Mouse (Mus musculus) neural tube, embryonic 13.5 days (tissue): ENCODE results near the gene Kdm5c. TPM values are rescaled to one million over a fixed set of nuclear protein-coding genes. Genes with fewer than 3 reads are reported as not detected.

Experiments
- ATAC-seq: fragments of 200-750 bp; cut with Nextera tagmentation; 2 replicates; pipeline ENCODE4 v1.8.0; 2017; ENCODE audit warnings: low read depth, mild to moderate bottlenecking, moderate TSS enrichment, moderate library complexity
- H3K27ac ChIP-seq: fragments of 300-500 bp; sonication (generic); replicated peaks from 2 replicates; pipeline ENCODE4 v1.5.1; 2015; ENCODE audit warnings: moderate library complexity, mild to moderate bottlenecking, inconsistent platforms
- H3K27me3 ChIP-seq: fragments of 300-500 bp; sonication (generic); 2 replicates; pipeline ENCODE4 v1.6.1; 2015; ENCODE audit warnings: mild to moderate bottlenecking, inconsistent platforms
- H3K36me3 ChIP-seq: fragments of 300-500 bp; sonication (generic); 2 replicates; pipeline ENCODE4 v1.6.1; 2015; ENCODE audit warnings: mild to moderate bottlenecking, inconsistent platforms
- H3K4me1 ChIP-seq: fragments of 300-500 bp; sonication (generic); replicated peaks from 2 replicates; pipeline ENCODE4 v1.6.1; 2015; ENCODE audit warnings: inconsistent platforms
- H3K4me2 ChIP-seq: fragments of 300-500 bp; sonication (generic); 2 replicates; pipeline ENCODE4 v1.6.1; 2015; ENCODE audit warnings: inconsistent platforms, mild to moderate bottlenecking, moderate library complexity
- H3K4me3 ChIP-seq: fragments of 300-500 bp; sonication (generic); 2 replicates; pipeline ENCODE4 v1.5.1; 2015; ENCODE audit warnings: mild to moderate bottlenecking, inconsistent platforms
- H3K9ac ChIP-seq: fragments of 300-500 bp; sonication (generic); 2 replicates; pipeline ENCODE4 v1.6.1; 2015; ENCODE audit warnings: moderate library complexity, mild to moderate bottlenecking, inconsistent platforms
- H3K9me3 ChIP-seq: fragments of 300-500 bp; sonication (generic); 2 replicates; pipeline ENCODE4 v1.6.1; 2016; ENCODE audit warnings: inconsistent platforms
- WGBS: fragments of 180-500 bp; shearing (Covaris S2); methylation state at CpG from one replicate; pipeline ENCODE4 v1.1.7; 2015; 5-methylcytosine and 5-hydroxymethylcytosine counted together
- polyA plus RNA-seq: library from polyadenylated mRNA; unstranded; fragments of >200 nt; fragmentation: Nextera tagmentation; extraction: Ambion mirVana; gene quantifications from 2 replicates; pipeline ENCODE4 v1.2.1, GENCODE M21; 2015

The Kdm5c gene
- 31.8 and 39.9 TPM in 2 replicates for polyA plus RNA-seq

GRCm38 (mm10) chrX:152232781-152233763, at the start of gene Kdm5c:
TSS of gene Kdm5c (plus strand) at chrX:152233020.
- Histone ChIP-seq H3K27me3 (peaks cover 15% of the 10 kb centered on the region), H3K27ac (peak within 1 kb of the TSS; percentile 81), H3K9me3 (no peaks in the 10 kb centered on the region), H3K36me3 (peaks cover 12% of the 10 kb centered on the region; the same call in 1 of the 2 replicates), H3K4me3 (peak within 1 kb of the TSS; percentile 90), H3K4me1 (peaks cover 26% of the 10 kb centered on the region), H3K9ac (peak within 1 kb of the TSS; percentile 91), H3K4me2 (peak within 1 kb of the TSS; percentile 87)
- under 1% methylated on average over 64 of the region's 69 CpGs for WGBS
- peak; percentile 99 for ATAC-seq

DNA sequence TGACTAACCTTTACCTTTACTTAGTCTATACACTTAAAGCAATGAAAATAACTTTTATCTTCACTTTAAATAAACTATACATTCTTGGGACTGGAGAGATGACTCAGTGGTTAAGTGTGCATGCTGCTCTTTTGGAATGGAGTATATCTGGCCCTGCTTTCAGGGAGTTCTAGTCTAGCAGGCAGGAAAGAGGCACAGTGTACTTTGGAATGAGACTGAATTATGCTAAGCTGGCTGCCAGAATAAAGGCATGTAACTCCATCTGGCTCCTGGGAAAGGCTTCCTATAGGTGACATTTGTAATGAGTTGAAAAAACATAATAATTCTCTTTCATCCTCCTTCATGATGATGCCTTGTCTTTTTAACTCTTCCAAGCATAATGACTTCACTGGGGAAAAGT, 45.7 kb upstream of the Kdm5c start:
- Histone ChIP-seq H3K4me1 (no peaks in the 10 kb centered on the region), H3K9me3 (no peaks in the 10 kb centered on the region), H3K4me3 (no peak overlapping the region), H3K27ac (no peak overlapping the region), H3K27me3 (peaks cover 79% of the 10 kb centered on the region), H3K36me3 (no peaks in the 10 kb centered on the region), H3K4me2 (no peak overlapping the region), H3K9ac (no peak overlapping the region)
- ATAC-seq: no peak

GRCm38 (mm10) chrX:152191266-152191665, 41.6 kb upstream of the Kdm5c start:
- Histone ChIP-seq H3K27me3 (peaks cover 97% of the 10 kb centered on the region), H3K4me3 (no peak overlapping the region), H3K9ac (no peak overlapping the region), H3K9me3 (no peaks in the 10 kb centered on the region), H3K36me3 (no peaks in the 10 kb centered on the region), H3K27ac (no peak overlapping the region), H3K4me2 (no peak overlapping the region), H3K4me1 (no peaks in the 10 kb centered on the region)
- WGBS: 67% methylated on average over 1 of the region's 1 CpGs
- ATAC-seq: no peak

- no peaks in the 10 kb centered on the region for H3K36me3 ChIP-seq
- peaks cover 99% of the 10 kb centered on the region for H3K27me3 ChIP-seq
- no peaks in the 10 kb centered on the region for H3K9me3 ChIP-seq
- peak overlapping the region; percentile 85 for H3K27ac ChIP-seq
- H3K4me2 ChIP-seq: peak overlapping the region; percentile 16
- H3K4me3 ChIP-seq: no peak overlapping the region
- H3K4me1 ChIP-seq: peaks cover 37% of the 10 kb centered on the region
- peak; percentile 88 for ATAC-seq
- 33% methylated on average over 1 of the region's 1 CpGs for WGBS
- H3K9ac ChIP-seq: no peak overlapping the region
These were observed 34.8 kb upstream of the Kdm5c start for GRCm38 (mm10) chrX:152197814-152198648.

DNA sequence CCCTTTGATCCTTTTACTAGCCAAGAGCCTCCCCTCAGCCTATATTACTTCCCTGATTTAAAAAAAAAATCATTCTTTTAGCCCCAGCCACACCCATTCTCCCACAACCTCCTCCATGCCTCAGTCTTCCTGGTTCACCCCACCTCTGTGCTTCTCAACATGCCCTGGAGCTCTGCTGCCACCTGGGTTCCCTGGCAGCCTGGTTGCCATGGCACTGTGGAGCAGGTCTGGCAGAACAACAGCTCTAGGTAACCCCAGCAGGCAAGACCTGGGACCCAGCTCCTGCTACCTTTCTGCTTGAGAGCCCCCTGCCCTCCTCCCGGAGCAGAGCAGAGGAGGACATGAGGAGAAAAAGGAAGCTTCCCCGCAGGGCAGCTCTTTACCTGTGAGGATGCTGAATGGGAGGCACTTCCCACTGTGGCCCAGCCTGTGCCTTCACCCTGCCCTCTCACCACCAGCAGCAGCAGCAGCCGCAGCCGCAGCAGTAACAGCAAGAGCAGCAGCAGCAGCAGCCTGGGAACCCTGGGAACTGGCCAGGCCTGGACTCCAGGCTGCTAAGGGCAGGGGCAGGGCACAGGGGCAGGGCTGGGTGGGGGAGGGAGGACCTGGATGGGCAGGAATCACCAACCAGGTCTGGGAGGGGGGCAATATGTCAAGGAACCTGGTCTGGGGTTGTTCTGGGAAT, 30.9 kb upstream of the Kdm5c start:
- Histone ChIP-seq H3K36me3 (no peaks in the 10 kb centered on the region), H3K27me3 (peaks cover 100% of the 10 kb centered on the region), H3K27ac (no peak overlapping the region), H3K9ac (no peak overlapping the region), H3K4me2 (no peak overlapping the region), H3K4me1 (peaks cover 37% of the 10 kb centered on the region), H3K9me3 (no peaks in the 10 kb centered on the region), H3K4me3 (no peak overlapping the region)
- no peak for ATAC-seq
- WGBS: 42% methylated on average over 4 of the region's 4 CpGs

GRCm38 (mm10) chrX:152202422-152203103, 30.3 kb upstream of the Kdm5c start:
- Histone ChIP-seq H3K4me2 (no peak overlapping the region), H3K36me3 (no peaks in the 10 kb centered on the region), H3K4me3 (no peak overlapping the region), H3K9ac (no peak overlapping the region), H3K4me1 (peaks cover 31% of the 10 kb centered on the region), H3K27me3 (peaks cover 100% of the 10 kb centered on the region), H3K9me3 (no peaks in the 10 kb centered on the region), H3K27ac (no peak overlapping the region)
- 38% methylated on average over 8 of the region's 8 CpGs for WGBS
- ATAC-seq: no peak

- WGBS: 53% methylated on average over 4 of the region's 4 CpGs
- Histone ChIP-seq H3K9ac (no peak overlapping the region), H3K27me3 (peaks cover 98% of the 10 kb centered on the region), H3K36me3 (no peaks in the 10 kb centered on the region), H3K4me2 (no peak overlapping the region), H3K9me3 (no peaks in the 10 kb centered on the region), H3K27ac (no peak overlapping the region), H3K4me1 (peaks cover 24% of the 10 kb centered on the region), H3K4me3 (no peak overlapping the region)
- no peak for ATAC-seq
These were observed 29.6 kb upstream of the Kdm5c start for GRCm38 (mm10) chrX:152203247-152203646.

DNA sequence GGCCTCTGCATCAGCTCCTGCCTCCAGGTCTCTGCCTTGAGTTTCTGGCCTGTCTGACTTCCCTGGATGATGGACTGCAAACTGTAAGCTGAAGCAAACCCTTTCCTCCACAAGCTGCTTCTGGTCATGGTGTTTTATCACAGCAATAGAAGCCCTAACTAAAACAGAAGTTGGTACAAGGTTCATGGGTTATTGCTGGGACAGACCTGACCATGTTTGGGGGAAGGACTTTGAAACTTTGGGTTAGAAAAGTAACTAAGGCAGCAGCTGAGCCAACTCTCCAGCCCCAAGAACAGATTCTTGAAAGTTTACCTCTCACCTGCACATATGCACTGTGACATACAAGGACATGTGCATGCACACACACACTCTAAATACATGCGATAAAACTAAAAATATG, 27.3 kb upstream of the Kdm5c start:
- no peak for ATAC-seq
- Histone ChIP-seq H3K27me3 (peaks cover 98% of the 10 kb centered on the region), H3K4me3 (no peak overlapping the region)

DNA sequence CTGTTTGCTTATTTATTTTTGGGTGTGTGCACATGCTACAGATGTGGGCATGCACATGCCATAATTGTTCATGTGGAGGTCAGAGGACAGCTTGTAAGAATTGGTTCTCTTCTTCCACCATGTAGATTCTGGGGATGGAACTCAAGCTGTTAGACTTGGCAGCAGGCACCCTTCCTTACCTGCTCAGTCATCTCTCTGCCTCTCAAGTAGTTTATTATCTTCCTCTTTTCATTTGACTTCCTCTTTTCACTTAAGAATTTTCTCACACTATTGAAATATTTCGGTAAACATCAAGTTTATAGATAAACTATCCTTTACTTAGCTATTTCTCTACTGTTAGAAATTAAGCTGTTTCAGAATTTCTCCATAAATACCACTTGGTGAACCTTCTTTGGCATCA, 18.1 kb upstream of the Kdm5c start:
- Histone ChIP-seq H3K36me3 (no peaks in the 10 kb centered on the region), H3K9me3 (no peaks in the 10 kb centered on the region), H3K27ac (no peak overlapping the region), H3K4me2 (no peak overlapping the region), H3K9ac (no peak overlapping the region), H3K4me1 (no peaks in the 10 kb centered on the region), H3K4me3 (no peak overlapping the region), H3K27me3 (peaks cover 97% of the 10 kb centered on the region)
- WGBS: 90% methylated on average over 1 of the region's 1 CpGs
- ATAC-seq: no peak

More for the DNA sequence above, 27.3 kb upstream of the Kdm5c start:
- 94% methylated on average over 1 of the region's 1 CpGs for WGBS
- H3K9ac ChIP-seq: no peak overlapping the region
- no peak overlapping the region for H3K4me2 ChIP-seq
- no peaks in the 10 kb centered on the region for H3K9me3 ChIP-seq
- peaks cover 15% of the 10 kb centered on the region for H3K4me1 ChIP-seq
- H3K36me3 ChIP-seq: no peaks in the 10 kb centered on the region
- no peak overlapping the region for H3K27ac ChIP-seq

DNA sequence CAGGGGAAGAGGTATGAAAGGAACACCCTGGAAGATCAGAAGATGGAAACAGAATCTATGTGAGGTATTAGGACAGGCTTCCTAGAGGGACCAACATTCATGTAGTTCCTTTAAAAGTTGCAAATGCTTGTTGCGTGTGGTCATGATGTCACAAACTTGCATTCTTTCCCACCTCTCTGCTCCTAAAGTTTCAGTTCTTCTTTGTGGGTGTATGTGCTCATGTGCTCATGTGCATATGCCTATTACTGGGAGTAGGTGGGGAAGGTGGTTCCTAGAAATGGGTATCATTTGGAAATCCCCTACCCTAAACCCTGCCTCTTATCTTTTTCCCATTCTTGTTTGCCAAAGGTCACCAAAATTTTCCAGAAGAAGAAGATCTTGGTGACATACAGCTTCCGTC, 14.3 kb upstream of the Kdm5c start:
- no peak overlapping the region for H3K4me3 ChIP-seq
- H3K9ac ChIP-seq: no peak overlapping the region
- no peak for ATAC-seq
- H3K4me2 ChIP-seq: no peak overlapping the region
- H3K27ac ChIP-seq: no peak overlapping the region
- H3K36me3 ChIP-seq: no peaks in the 10 kb centered on the region
- no peaks in the 10 kb centered on the region for H3K9me3 ChIP-seq
- H3K27me3 ChIP-seq: peaks cover 94% of the 10 kb centered on the region
- H3K4me1 ChIP-seq: no peaks in the 10 kb centered on the region
- 98% methylated on average over 2 of the region's 2 CpGs for WGBS

DNA sequence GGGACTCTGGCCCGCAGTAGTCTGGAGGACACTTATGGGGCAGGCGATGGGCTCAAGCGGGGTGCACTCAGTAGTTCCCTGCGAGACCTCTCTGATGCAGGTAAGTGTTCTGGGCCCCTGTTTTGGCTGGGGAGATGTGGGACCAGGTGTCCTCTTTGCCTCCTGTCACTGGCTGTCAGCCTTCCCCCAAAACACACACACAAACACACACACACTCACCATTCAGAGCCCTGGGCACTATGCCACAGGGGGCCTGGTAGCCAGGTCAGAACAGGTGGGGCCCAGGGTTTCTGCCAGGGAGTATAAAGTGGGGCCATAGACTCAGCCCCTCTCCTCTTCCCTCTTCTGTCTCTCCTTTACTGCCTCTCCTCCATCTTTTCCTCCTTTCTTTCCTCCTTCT, 11.1 kb upstream of the Kdm5c start:
- no peaks in the 10 kb centered on the region for H3K9me3 ChIP-seq
- WGBS: 86% methylated on average over 4 of the region's 4 CpGs
- H3K27me3 ChIP-seq: peaks cover 96% of the 10 kb centered on the region
- no peak overlapping the region for H3K9ac ChIP-seq
- H3K4me3 ChIP-seq: no peak overlapping the region
- ATAC-seq: no peak
- H3K27ac ChIP-seq: no peak overlapping the region
- no peaks in the 10 kb centered on the region for H3K4me1 ChIP-seq
- no peak overlapping the region for H3K4me2 ChIP-seq
- H3K36me3 ChIP-seq: no peaks in the 10 kb centered on the region
